In genomic region chr5:113085931-113086330, GRCm38 (mm10) we compare ENCODE assay signal across 36 mouse cellular contexts. TPM values are rescaled to one million over a fixed set of nuclear protein-coding genes. Genes with fewer than 3 reads are reported as not detected.
DNase-seq lines count a peak whose midpoint lies in the region; ATAC-seq and TF ChIP-seq lines count a peak whose summit lies in the region.
"Had no signal": no experiment of that assay in that cellular context is flagged by ENCODE, and none has a peak within 500 bp of the region (broad histone marks: within the 10 kb centered on the region; RNA-seq: fewer than 3 reads in every experiment).

No protein-coding gene starts in this region.

- H3K27me3 ChIP-seq in forebrain, embryonic 13.5 days: no peaks in the 10 kb centered on the region
- H3K27me3 ChIP-seq in forebrain, postnatal 0 days (ENCODE audit: insufficient read depth, low read length): no peaks in the 10 kb centered on the region
- no peaks in the 10 kb centered on the region for H3K27me3 ChIP-seq in hindbrain, embryonic 14.5 days (ENCODE audit: control insufficient read depth, insufficient read depth, low read length)
- no peaks in the 10 kb centered on the region for H3K27me3 ChIP-seq in hindbrain, embryonic 11.5 days (ENCODE audit: control insufficient read depth, insufficient read depth, low read length)
- H3K27me3 ChIP-seq in liver, adult 2 months (ENCODE audit: control insufficient read depth, insufficient read depth, low read length): no peaks in the 10 kb centered on the region
- no peaks in the 10 kb centered on the region for H3K27me3 ChIP-seq in liver, embryonic 11.5 days (replicated peaks; ENCODE audit: control insufficient read depth, insufficient read depth, low read length)
- H3K27me3 ChIP-seq: limb, embryonic 13.5 days had no signal

- H3K27ac ChIP-seq in forebrain, embryonic 13.5 days: 0 out of 2 replicates have a peak overlapping the region, but pooled peaks have one; percentile 48
- H3K27ac ChIP-seq in forebrain, postnatal 0 days (ENCODE audit: low read depth, low read length): no peak overlapping the region
- peak overlapping the region; percentile 52 for H3K27ac ChIP-seq in hindbrain, embryonic 14.5 days
- no peak overlapping the region for H3K27ac ChIP-seq in hindbrain, embryonic 11.5 days (ENCODE audit: low read depth, low read length)
- no peak overlapping the region for H3K27ac ChIP-seq in liver, adult 2 months (replicated peaks; ENCODE audit: insufficient read depth, low read depth, low read length)
- H3K27ac ChIP-seq in liver, embryonic 11.5 days (ENCODE audit: low read depth, low read length): no peak overlapping the region
- H3K27ac ChIP-seq: gastrocnemius, adult 2 months; limb, embryonic 13.5 days; liver, embryonic 14.5 days; midbrain, embryonic 10.5 days had no signal

- H3K4me1 ChIP-seq in forebrain, embryonic 13.5 days: 0 out of 2 replicates have a peak, but pooled peaks cover 13% of the 10 kb centered on the region
- 0 out of 2 replicates have a peak, but pooled peaks cover 3% of the 10 kb centered on the region for H3K4me1 ChIP-seq in forebrain, postnatal 0 days (ENCODE audit: insufficient read depth)
- peaks cover 12% of the 10 kb centered on the region; the same call in 1 of the 2 replicates for H3K4me1 ChIP-seq in hindbrain, embryonic 14.5 days (replicated peaks; ENCODE audit: control insufficient read depth, insufficient read depth, low read length)
- H3K4me1 ChIP-seq in hindbrain, embryonic 11.5 days (replicated peaks; ENCODE audit: control insufficient read depth, insufficient read depth, low read length): no peaks in the 10 kb centered on the region
- H3K4me1 ChIP-seq in liver, adult 2 months (ENCODE audit: control insufficient read depth, insufficient read depth, low read length): peaks cover 18% of the 10 kb centered on the region
- H3K4me1 ChIP-seq in liver, embryonic 11.5 days (replicated peaks; ENCODE audit: control insufficient read depth, insufficient read depth, low read length): no peaks in the 10 kb centered on the region
- H3K4me1 ChIP-seq: limb, embryonic 13.5 days had no signal

- TF ChIP-seq CTCF in forebrain, postnatal 0 days (IDR thresholded peaks at IDR 0.05; ENCODE audit: low read depth): no peak
- no peak for TF ChIP-seq CTCF in liver, adult 2 months (IDR thresholded peaks at IDR 0.05; ENCODE audit: low read depth, low read length)

- no peak overlapping the region for H3K4me3 ChIP-seq in forebrain, embryonic 13.5 days
- no peak overlapping the region for H3K4me3 ChIP-seq in forebrain, postnatal 0 days (ENCODE audit: low read depth, low read length)
- no peak overlapping the region for H3K4me3 ChIP-seq in hindbrain, embryonic 14.5 days (replicated peaks; ENCODE audit: low read length)
- H3K4me3 ChIP-seq in hindbrain, embryonic 11.5 days (ENCODE audit: low read depth, low read length): no peak overlapping the region
- H3K4me3 ChIP-seq in liver, adult 2 months (ENCODE audit: insufficient read depth, low read depth, low read length): no peak overlapping the region
- H3K4me3 ChIP-seq in liver, embryonic 11.5 days (ENCODE audit: low read depth, low read length): no peak overlapping the region
- H3K4me3 ChIP-seq: gastrocnemius, adult 2 months; limb, embryonic 13.5 days; midbrain, embryonic 10.5 days had no signal

- no peak for TF ChIP-seq POLR2A in liver, adult 2 months (IDR thresholded peaks at IDR 0.05; ENCODE audit: extremely low read depth, insufficient read depth, low read length)

- 77% methylated on average over 2 of the region's 2 CpGs for WGBS in forebrain, embryonic 13.5 days
- WGBS in forebrain, postnatal 0 days: 62% methylated on average over 2 of the region's 2 CpGs
- 69% methylated on average over 2 of the region's 2 CpGs for WGBS in hindbrain, embryonic 14.5 days
- 69% methylated on average over 2 of the region's 2 CpGs for WGBS in hindbrain, embryonic 11.5 days
- 39% methylated on average over 2 of the region's 2 CpGs for WGBS in liver, adult 2 months
- 64% methylated on average over 2 of the region's 2 CpGs for WGBS in liver, embryonic 11.5 days

- H3K9me3 ChIP-seq in forebrain, embryonic 13.5 days (replicated peaks): no peaks in the 10 kb centered on the region
- H3K9me3 ChIP-seq in forebrain, postnatal 0 days (ENCODE audit: low read length): no peaks in the 10 kb centered on the region
- H3K9me3 ChIP-seq in hindbrain, embryonic 14.5 days (ENCODE audit: control insufficient read depth, low read length): no peaks in the 10 kb centered on the region
- H3K9me3 ChIP-seq in hindbrain, embryonic 11.5 days (ENCODE audit: control insufficient read depth, low read length): no peaks in the 10 kb centered on the region
- H3K9me3 ChIP-seq in liver, embryonic 11.5 days (ENCODE audit: control insufficient read depth, low read length): 0 out of 2 replicates have a peak, but pooled peaks cover 3% of the 10 kb centered on the region
- H3K9me3 ChIP-seq: limb, embryonic 13.5 days; midbrain, embryonic 10.5 days had no signal

- H3K9ac ChIP-seq in forebrain, embryonic 13.5 days: no peak overlapping the region
- no peak overlapping the region for H3K9ac ChIP-seq in forebrain, postnatal 0 days
- H3K9ac ChIP-seq in hindbrain, embryonic 14.5 days: no peak overlapping the region
- no peak overlapping the region for H3K9ac ChIP-seq in hindbrain, embryonic 11.5 days (ENCODE audit: low read depth, low read length)
- H3K9ac ChIP-seq in liver, adult 2 months (ENCODE audit: low read depth, low read length): no peak overlapping the region
- no peak overlapping the region for H3K9ac ChIP-seq in liver, embryonic 11.5 days (ENCODE audit: low read depth, low read length)
- H3K9ac ChIP-seq: limb, embryonic 13.5 days; liver, embryonic 14.5 days; lung, embryonic 14.5 days had no signal

- no peak for ATAC-seq in forebrain, embryonic 13.5 days
- no peak for ATAC-seq in forebrain, postnatal 0 days
- no peak for ATAC-seq in hindbrain, embryonic 14.5 days (ENCODE audit: low FRiP score)
- no peak for ATAC-seq in hindbrain, embryonic 11.5 days (ENCODE audit: low FRiP score)
- no peak for ATAC-seq in liver, embryonic 11.5 days (replicated peaks; ENCODE audit: low FRiP score)
- ATAC-seq: inflammation-experienced regulatory T-cells, adult 6 months had no signal

- H3K4me2 ChIP-seq in forebrain, embryonic 13.5 days: no peak overlapping the region
- no peak overlapping the region for H3K4me2 ChIP-seq in forebrain, postnatal 0 days (ENCODE audit: low read depth)
- no peak overlapping the region for H3K4me2 ChIP-seq in hindbrain, embryonic 14.5 days (replicated peaks)
- no peak overlapping the region for H3K4me2 ChIP-seq in hindbrain, embryonic 11.5 days (replicated peaks; ENCODE audit: low read depth, low read length)
- H3K4me2 ChIP-seq in liver, embryonic 11.5 days: no peak overlapping the region
- H3K4me2 ChIP-seq: heart, embryonic 11.5 days; limb, embryonic 13.5 days; lung, embryonic 14.5 days had no signal

- H3K36me3 ChIP-seq in forebrain, embryonic 13.5 days (ENCODE audit: poor library complexity, severe bottlenecking): peaks cover 16% of the 10 kb centered on the region; the same call in 1 of the 2 replicates
- H3K36me3 ChIP-seq in forebrain, postnatal 0 days (ENCODE audit: insufficient read depth): no peaks in the 10 kb centered on the region
- H3K36me3 ChIP-seq in hindbrain, embryonic 14.5 days (replicated peaks; ENCODE audit: control insufficient read depth, insufficient read depth): no peaks in the 10 kb centered on the region
- H3K36me3 ChIP-seq in hindbrain, embryonic 11.5 days (ENCODE audit: control insufficient read depth, insufficient read depth, low read length): no peaks in the 10 kb centered on the region
- H3K36me3 ChIP-seq in liver, adult 2 months (ENCODE audit: control insufficient read depth, insufficient read depth, low read length): peaks cover 16% of the 10 kb centered on the region
- peaks cover 2% of the 10 kb centered on the region; the same call in 1 of the 2 replicates for H3K36me3 ChIP-seq in liver, embryonic 11.5 days (ENCODE audit: control insufficient read depth, insufficient read depth, low read length)
- H3K36me3 ChIP-seq: limb, embryonic 13.5 days had no signal

- no peaks in the 10 kb centered on the region for H3K79me2 ChIP-seq in liver, adult 2 months (ENCODE audit: control insufficient read depth, insufficient read depth, low read length)

- no peak for DNase-seq in forebrain, postnatal 0 days
- DNase-seq in hindbrain, embryonic 14.5 days (ENCODE audit: low spot score): no peak
- no peak for DNase-seq in hindbrain, embryonic 11.5 days (ENCODE audit: low spot score)
- peak; percentile 85 for DNase-seq in liver, adult 2 months (ENCODE audit: extremely low read depth, low read depth, low spot score)
- no peak for DNase-seq in liver, embryonic 11.5 days (ENCODE audit: low spot score)
- DNase-seq in R1 (ENCODE audit: low read depth, low spot score): peak; percentile 38
- no peak for DNase-seq in cerebellum, postnatal 10 days
- DNase-seq: adrenal gland, postnatal 10 days; gastrocnemius, adult 2 months; gastrocnemius, postnatal 36 days; heart, adult 18-20 months; heart, postnatal 36 days; kidney, adult 18-20 months; kidney, postnatal 10 days; lung, embryonic 14.5 days; lung, postnatal 14 days; right cerebral cortex, adult 18-20 months; spleen, adult 18-20 months; thymus, postnatal 25 days had no signal

RNA-seq across cellular contexts. Expression of gene Crybb3, which starts 4.5 kb away (rescaled TPM):
- polyA plus RNA-seq in forebrain, embryonic 13.5 days (2015; fragmentation: Nextera tagmentation; extraction: Ambion mirVana): 0.57 and 0.65 TPM in 2 replicates
- 0.81 and 2.0 TPM in 2 replicates for total RNA-seq in forebrain, postnatal 0 days (2014; rRNA removed)
- polyA plus RNA-seq in forebrain, postnatal 0 days (2015; fragmentation: Nextera tagmentation; extraction: Ambion mirVana): 1.6 and 1.7 TPM in 2 replicates
- polyA plus RNA-seq in hindbrain, embryonic 14.5 days (2014; fragmentation: Nextera tagmentation; extraction: Ambion mirVana): 0.57 and 0.99 TPM in 2 replicates
- 0.31 and 0.85 TPM in 2 replicates for polyA plus RNA-seq in hindbrain, embryonic 11.5 days (2014; fragmentation: Nextera tagmentation; extraction: Ambion mirVana)
- total RNA-seq in liver, adult 2 months (2014; rRNA removed): 0.27 and 2.3 TPM in 2 replicates
- 2.4 and 4.3 TPM in 2 replicates for polyA plus RNA-seq in liver, adult 2 months (2012; rRNA removed)
- 0.27 and 0.49 TPM in 2 replicates for polyA plus RNA-seq in liver, embryonic 11.5 days (2014; fragmentation: Nextera tagmentation; extraction: Ambion mirVana)
- total RNA-seq: CH12.LX; megakaryocyte progenitor cell, adult 5-6 weeks; monocyte, adult 5-6 weeks had no signal
- polyA plus RNA-seq: C2C12 had no signal

RNA-seq across cellular contexts. Expression of gene Crybb2, which starts 16.0 kb away (rescaled TPM):
- polyA plus RNA-seq in forebrain, embryonic 13.5 days (2015; fragmentation: Nextera tagmentation; extraction: Ambion mirVana): not detected in 2 replicates
- not detected in 2 replicates for total RNA-seq in forebrain, postnatal 0 days (2014; rRNA removed)
- polyA plus RNA-seq in forebrain, postnatal 0 days (2015; fragmentation: Nextera tagmentation; extraction: Ambion mirVana): not detected in 2 replicates
- polyA plus RNA-seq in hindbrain, embryonic 14.5 days (2014; fragmentation: Nextera tagmentation; extraction: Ambion mirVana): not detected in 2 replicates
- not detected in 2 replicates for polyA plus RNA-seq in hindbrain, embryonic 11.5 days (2014; fragmentation: Nextera tagmentation; extraction: Ambion mirVana)
- total RNA-seq in liver, adult 2 months (2014; rRNA removed): not detected in 2 replicates
- not detected in 2 replicates for polyA plus RNA-seq in liver, adult 2 months (2012; rRNA removed)
- polyA plus RNA-seq in liver, embryonic 11.5 days (2014; fragmentation: Nextera tagmentation; extraction: Ambion mirVana): not detected in 2 replicates
- total RNA-seq: adrenal gland, postnatal 10 days; CH12.LX; ES-E14; gastrocnemius, adult 2 months; gastrocnemius, postnatal 36 days; heart, adult 18-20 months; heart, postnatal 36 days; layer of hippocampus, postnatal 14 days; left cerebral cortex, adult 8-10 months; left cerebral cortex, postnatal 36 days; megakaryocyte progenitor cell, adult 5-6 weeks; monocyte, adult 5-6 weeks had no signal
- polyA plus RNA-seq: C2C12; embryonic facial prominence, embryonic 11.5 days; heart, embryonic 11.5 days; heart, embryonic 16.5 days; inflammation-experienced regulatory T-cells, adult 6 months; limb, embryonic 13.5 days; liver, embryonic 14.5 days; lung, embryonic 14.5 days; midbrain, embryonic 10.5 days; stomach, embryonic 16.5 days had no signal

Comparison
In these comparisons a context has a peak if more than half of its experiments do, and no peak if none do; other contexts are left out.
1. H3K27ac ChIP-seq: peak in forebrain, embryonic 13.5 days (single experiment) and hindbrain, embryonic 14.5 days (single experiment); none in forebrain, postnatal 0 days (single experiment), hindbrain, embryonic 11.5 days (single experiment), liver, adult 2 months (single experiment) and liver, embryonic 11.5 days (single experiment).
2. DNase-seq: peak in liver, adult 2 months (single experiment) and R1 (single experiment); none in forebrain, postnatal 0 days (single experiment), hindbrain, embryonic 14.5 days (single experiment), hindbrain, embryonic 11.5 days (single experiment), liver, embryonic 11.5 days (single experiment) and cerebellum, postnatal 10 days (0 of 2).